In genomic region chr16:8829564-8830359, GRCm38 (mm10) we compare ENCODE assay signal across 7 mouse cellular contexts. TPM values are rescaled to one million over a fixed set of nuclear protein-coding genes. Genes with fewer than 3 reads are reported as not detected.
DNase-seq lines count a peak whose midpoint lies in the region; ATAC-seq lines count a peak whose summit lies in the region.

TSS of gene 1810013L24Rik (plus strand) at chr16:8830100.

- WGBS in intestine, embryonic 16.5 days, result under 1% methylated on average over 77 of the region's 80 CpGs
- WGBS in midbrain, embryonic 11.5 days, result under 1% methylated on average over 73 of the region's 80 CpGs

- intact Hi-C loops in left cerebral cortex, postnatal 36 days (cut with DNase I), result loop anchor here (2.0 to 10.0 kb wide), 3 partner anchors 57 to 125 kb away; no protein-coding TSS in a partner anchor

- no peaks in the 10 kb centered on the region for H3K27me3 ChIP-seq in intestine, embryonic 16.5 days (replicated peaks; ENCODE audit: control insufficient read depth, insufficient read depth, low read length)
- H3K27me3 ChIP-seq in midbrain, embryonic 11.5 days (ENCODE audit: control insufficient read depth, insufficient read depth, low read length), result no peaks in the 10 kb centered on the region

- peak; percentile 99 for DNase-seq in adrenal gland, adult 8-10 months
- peak; percentile 98 for DNase-seq in embryo, embryonic 9.5 days (ENCODE audit: extremely low spot score)
- peak; percentile 94 to 97 for DNase-seq in gastrocnemius, postnatal 4 days (ENCODE audit: low spot score in 2 of 2)
- DNase-seq in left cerebral cortex, postnatal 36 days (ENCODE audit: low spot score in 2 of 2), result peak; percentile 97 to 98
- DNase-seq in midbrain, embryonic 11.5 days (ENCODE audit: low spot score, missing footprints), result peak; percentile 99
- peak; percentile 100 for DNase-seq in skeletal muscle tissue, adult 2 months (ENCODE audit: low read depth, low spot score)

- no peaks in the 10 kb centered on the region for H3K9me3 ChIP-seq in intestine, embryonic 16.5 days (ENCODE audit: control insufficient read depth, low read length)
- no peaks in the 10 kb centered on the region for H3K9me3 ChIP-seq in midbrain, embryonic 11.5 days (ENCODE audit: control insufficient read depth, low read length)

- peak within 1 kb of the TSS; percentile 81 for H3K4me2 ChIP-seq in intestine, embryonic 16.5 days (ENCODE audit: low read depth, low read length)
- H3K4me2 ChIP-seq in midbrain, embryonic 11.5 days, result peak within 1 kb of the TSS; percentile 96

- peaks cover 3% of the 10 kb centered on the region; the same call in 1 of the 2 replicates for H3K36me3 ChIP-seq in intestine, embryonic 16.5 days (ENCODE audit: control insufficient read depth, insufficient read depth, low read length)
- H3K36me3 ChIP-seq in midbrain, embryonic 11.5 days (ENCODE audit: control insufficient read depth, insufficient read depth, low read length), result peaks cover 3% of the 10 kb centered on the region; the same call in 1 of the 2 replicates

- peak within 1 kb of the TSS; percentile 76 for H3K4me3 ChIP-seq in intestine, embryonic 16.5 days (ENCODE audit: low read length)
- H3K4me3 ChIP-seq in midbrain, embryonic 11.5 days (ENCODE audit: low read depth, low read length), result peak within 1 kb of the TSS; percentile 99

- peak within 1 kb of the TSS; percentile 96 for H3K27ac ChIP-seq in intestine, embryonic 16.5 days (ENCODE audit: low read length)
- H3K27ac ChIP-seq in midbrain, embryonic 11.5 days (ENCODE audit: low read depth, low read length), result peak within 1 kb of the TSS; percentile 95

- peaks cover 19% of the 10 kb centered on the region for H3K4me1 ChIP-seq in intestine, embryonic 16.5 days (ENCODE audit: control insufficient read depth, insufficient read depth, low read length)
- peaks cover 20% of the 10 kb centered on the region for H3K4me1 ChIP-seq in midbrain, embryonic 11.5 days (ENCODE audit: control insufficient read depth, insufficient read depth, low read length)

- peak; percentile 95 for ATAC-seq in intestine, embryonic 16.5 days
- ATAC-seq in midbrain, embryonic 11.5 days (ENCODE audit: low FRiP score), result peak; percentile 95

- H3K9ac ChIP-seq in intestine, embryonic 16.5 days (ENCODE audit: low read depth, low read length), result peak within 1 kb of the TSS; percentile 94
- peak within 1 kb of the TSS; percentile 95 for H3K9ac ChIP-seq in midbrain, embryonic 11.5 days (ENCODE audit: low read length)

RNA-seq across cellular contexts. Expression of gene 1810013L24Rik, which starts in this region (rescaled TPM):
- total RNA-seq in adrenal gland, adult 8-10 months (2022), result 100 to 1,000 TPM in 2 of 4 experiments, 10 to 100 TPM in 2; 81.3 to 111 (median 98.3) TPM
- 10 to 100 TPM; 65.8 to 72.2 TPM for total RNA-seq in gastrocnemius, postnatal 4 days (2021)
- 11.9 and 12.1 TPM in 2 replicates for polyA plus RNA-seq in intestine, embryonic 16.5 days (2015; fragmentation: Nextera tagmentation; extraction: Ambion mirVana)
- total RNA-seq in left cerebral cortex, postnatal 36 days (2021), result 100 to 1,000 TPM in 1 of 2 experiments, 10 to 100 TPM in 1; 98.2 to 105 TPM
- 21.6 and 23.7 TPM in 2 replicates for polyA plus RNA-seq in midbrain, embryonic 11.5 days (2014; fragmentation: Nextera tagmentation; extraction: Ambion mirVana)

Comparison
In these comparisons a context has a peak if more than half of its experiments do, and no peak if none do; other contexts are left out.
1. Peak in every context shown above with its lines: DNase-seq, ATAC-seq, H3K4me3 ChIP-seq and H3K27ac ChIP-seq.